Mouse (Mus musculus): ENCODE data around the gene Timm50.

Gene Timm50

GRCm38 (mm10) chr7:28321974-28322720 lies 10.3 kb upstream of the Timm50 start:
- peak; percentile 45 for DNase-seq

GRCm38 (mm10) chr7:28318714-28319113 lies 6.8 kb upstream of the Timm50 start:
- DNase-seq: no peak

- no peak for DNase-seq
These were observed 6.2 kb upstream of the Timm50 start for GRCm38 (mm10) chr7:28318036-28318435.

GRCm38 (mm10) chr7:28311151-28311925 lies 534 bp downstream of the Timm50 start:
- DNase-seq: no peak

GRCm38 (mm10) chr7:28309737-28310136 lies 2.1 kb downstream of the Timm50 start:
- DNase-seq: no peak

GRCm38 (mm10) chr7:28306216-28306615 lies 5.7 kb downstream of the Timm50 start:
- peak; percentile 55 for DNase-seq

GRCm38 (mm10) chr7:28305641-28306040 lies 6.2 kb downstream of the Timm50 start:
- peak; percentile 60 for DNase-seq

GRCm38 (mm10) chr7:28301616-28302433 lies 10.0 kb downstream of the Timm50 start, which contains the start of gene Dll3:
Gene Dll3 (minus strand): TSS chr7:28302238.
- DNase-seq: peak; percentile 59

GRCm38 (mm10) chr7:28298837-28299625 lies 12.8 kb downstream of the Timm50 start:
- DNase-seq: peak; percentile 44

GRCm38 (mm10) chr7:28294481-28294880 lies 17.4 kb downstream of the Timm50 start:
- DNase-seq: peak; percentile 62

GRCm38 (mm10) chr7:28290638-28291590 lies 21.0 kb downstream of the Timm50 start, which contains the start of gene Selenov:
Gene Selenov (minus strand): TSS chr7:28291186.
- no peak for DNase-seq

GRCm38 (mm10) chr7:28290165-28290564 lies 21.7 kb downstream of the Timm50 start:
- DNase-seq: no peak

- no peak for DNase-seq
These were observed 31.2 kb downstream of the Timm50 start for GRCm38 (mm10) chr7:28280630-28281029.

GRCm38 (mm10) chr7:28278279-28278652 lies 33.6 kb downstream of the Timm50 start:
- DNase-seq: no peak

GRCm38 (mm10) chr7:28277615-28278278 lies 34.1 kb downstream of the Timm50 start, which contains the start of gene Eid2b:
Gene Eid2b (plus strand): TSS chr7:28277739.
- peak; percentile 96 for DNase-seq

- no peak for DNase-seq
These were observed 34.6 kb downstream of the Timm50 start for GRCm38 (mm10) chr7:28277237-28277614.

- no peak for DNase-seq
These were observed 40.1 kb downstream of the Timm50 start for GRCm38 (mm10) chr7:28271761-28272160.

GRCm38 (mm10) chr7:28269355-28269754 lies 42.5 kb downstream of the Timm50 start:
- DNase-seq: no peak

- no peak for DNase-seq
These were observed 43.3 kb downstream of the Timm50 start for GRCm38 (mm10) chr7:28268576-28268975.

- DNase-seq: peak; percentile 66
These were observed 43.8 kb downstream of the Timm50 start for GRCm38 (mm10) chr7:28268042-28268531.
